29 mouse cellular contexts compared by ENCODE assay signal in genomic region chr11:100515061-100515460, GRCm38 (mm10). TPM values are rescaled to one million over a fixed set of nuclear protein-coding genes. Genes with fewer than 3 reads are reported as not detected.
DNase-seq lines count a peak whose midpoint lies in the region; ATAC-seq and TF ChIP-seq lines count a peak whose summit lies in the region.
"Had no signal": no experiment of that assay in that cellular context is flagged by ENCODE, and none has a peak within 500 bp of the region (broad histone marks: within the 10 kb centered on the region; RNA-seq: fewer than 3 reads in every experiment).

No protein-coding gene starts in this region.

- no peak for TF ChIP-seq CTCF in kidney, adult 2 months (conservative IDR thresholded peaks at IDR 0.05; ENCODE audit: insufficient read depth, insufficient read length, low read depth, low read length)
- no peak for TF ChIP-seq CTCF in spleen, adult 2 months (IDR thresholded peaks at IDR 0.05; ENCODE audit: extremely low read depth, insufficient read depth, insufficient read length, insufficient replicate concordance)

- no peak overlapping the region for H3K9ac ChIP-seq in kidney, embryonic 16.5 days (replicated peaks; ENCODE audit: low read length)
- H3K9ac ChIP-seq: heart, embryonic 12.5 days; hindbrain, embryonic 13.5 days; limb, embryonic 12.5 days; liver, embryonic 12.5 days; liver, postnatal 0 days; midbrain, embryonic 12.5 days; neural tube, embryonic 12.5 days had no signal

- no peak for TF ChIP-seq POLR2A in kidney, adult 2 months (IDR thresholded peaks at IDR 0.05; ENCODE audit: low read depth, low read length)
- no peak for TF ChIP-seq POLR2A in spleen, adult 2 months (IDR thresholded peaks at IDR 0.05; ENCODE audit: low read depth, low read length)

- 42% methylated on average over 9 of the region's 9 CpGs for WGBS in kidney, adult 2 months
- 89% methylated on average over 9 of the region's 9 CpGs for WGBS in kidney, embryonic 16.5 days
- WGBS in spleen, adult 2 months, result 90% methylated on average over 9 of the region's 9 CpGs

- H3K4me2 ChIP-seq in kidney, embryonic 16.5 days (replicated peaks; ENCODE audit: low read depth, low read length), result no peak overlapping the region
- H3K4me2 ChIP-seq: heart, embryonic 12.5 days; hindbrain, embryonic 13.5 days; limb, embryonic 12.5 days; liver, embryonic 12.5 days; midbrain, embryonic 12.5 days; neural tube, embryonic 12.5 days had no signal

- peaks cover 17% of the 10 kb centered on the region for H3K4me1 ChIP-seq in kidney, adult 2 months (ENCODE audit: control insufficient read depth, insufficient read depth, low read length)
- peaks cover 13% of the 10 kb centered on the region for H3K4me1 ChIP-seq in kidney, embryonic 16.5 days (ENCODE audit: insufficient read depth, low read length)
- H3K4me1 ChIP-seq in spleen, adult 2 months (ENCODE audit: control insufficient read depth, insufficient read depth, insufficient read length), result no peaks in the 10 kb centered on the region
- H3K4me1 ChIP-seq: heart, embryonic 12.5 days; limb, embryonic 12.5 days; liver, embryonic 12.5 days had no signal

- peaks cover 4% of the 10 kb centered on the region; the same call in 1 of the 2 replicates for H3K36me3 ChIP-seq in kidney, adult 2 months (ENCODE audit: control insufficient read depth, insufficient read depth, low read length)
- H3K36me3 ChIP-seq in kidney, embryonic 16.5 days (ENCODE audit: insufficient read depth, low read length), result peaks cover 59% of the 10 kb centered on the region
- H3K36me3 ChIP-seq in spleen, adult 2 months (ENCODE audit: control insufficient read depth, insufficient read depth, low read length), result peaks cover 58% of the 10 kb centered on the region

- no peak for ATAC-seq in kidney, embryonic 16.5 days (ENCODE audit: low FRiP score, low TSS enrichment)
- ATAC-seq: CD4-positive, CD25-positive, alpha-beta regulatory T cell, adult 4 months; forebrain, embryonic 14.5 days; intestine, embryonic 16.5 days; liver, embryonic 12.5 days; liver, postnatal 0 days had no signal

- H3K27me3 ChIP-seq in kidney, adult 2 months (replicated peaks; ENCODE audit: control insufficient read depth, insufficient read depth, low read length), result no peaks in the 10 kb centered on the region
- H3K27me3 ChIP-seq in kidney, embryonic 16.5 days (ENCODE audit: insufficient read depth, low read length), result no peaks in the 10 kb centered on the region
- H3K27me3 ChIP-seq in spleen, adult 2 months (ENCODE audit: control insufficient read depth, insufficient read depth, low read length), result no peaks in the 10 kb centered on the region
- H3K27me3 ChIP-seq: heart, embryonic 12.5 days; hindbrain, embryonic 13.5 days; limb, embryonic 12.5 days; liver, embryonic 12.5 days; megakaryocyte, embryonic 14.5 days; midbrain, embryonic 12.5 days; neural tube, embryonic 12.5 days had no signal

- DNase-seq in kidney, adult 2 months, result peak; percentile 88
- DNase-seq in spleen, adult 2 months (ENCODE audit: low read depth in 1 of 2, low spot score in 2 of 2), result no peak
- no peak for DNase-seq in spleen, adult 18-20 months
- peak; percentile 65 for DNase-seq in adrenal gland, postnatal 25 days
- DNase-seq in right cerebral cortex, postnatal 14 days, result no peak
- DNase-seq in heart, adult 9 months (ENCODE audit: low spot score in 2 of 2), result no peak
- DNase-seq: cerebellum, adult 11 months; cerebellum, adult 9-10 months; cerebellum, postnatal 36 days; gastrocnemius, postnatal 25 days; heart, adult 18-20 months; heart, postnatal 4 days; liver, postnatal 0 days; lung, postnatal 4 days; thymus, adult 18-20 months; thymus, postnatal 25 days had no signal

- H3K27ac ChIP-seq in kidney, adult 2 months (ENCODE audit: insufficient read depth, low read depth, low read length), result no peak overlapping the region
- H3K27ac ChIP-seq in kidney, embryonic 16.5 days (ENCODE audit: low read length), result no peak overlapping the region
- H3K27ac ChIP-seq in spleen, adult 2 months (ENCODE audit: insufficient read depth, low read length), result 0 out of 2 replicates have a peak overlapping the region, but pooled peaks have one; percentile 22
- H3K27ac ChIP-seq: hindbrain, embryonic 13.5 days; limb, embryonic 12.5 days; liver, embryonic 12.5 days; midbrain, embryonic 12.5 days; neural tube, embryonic 12.5 days; stomach, postnatal 0 days had no signal

- H3K9me3 ChIP-seq in kidney, embryonic 16.5 days (ENCODE audit: low read length), result no peaks in the 10 kb centered on the region
- H3K9me3 ChIP-seq: heart, embryonic 12.5 days; hindbrain, embryonic 13.5 days; limb, embryonic 12.5 days; liver, embryonic 12.5 days; megakaryocyte, embryonic 14.5 days; midbrain, embryonic 12.5 days; neural tube, embryonic 12.5 days had no signal

- H3K4me3 ChIP-seq in kidney, adult 2 months (ENCODE audit: insufficient read depth, low read depth, low read length), result no peak overlapping the region
- H3K4me3 ChIP-seq in kidney, embryonic 16.5 days (ENCODE audit: low read length), result no peak overlapping the region
- no peak overlapping the region for H3K4me3 ChIP-seq in spleen, adult 2 months (ENCODE audit: extremely low read depth, insufficient read depth, insufficient read length)
- H3K4me3 ChIP-seq: heart, embryonic 12.5 days; hindbrain, embryonic 13.5 days; limb, embryonic 12.5 days; liver, embryonic 12.5 days; megakaryocyte, embryonic 14.5 days; midbrain, embryonic 12.5 days; myocyte; neural tube, embryonic 12.5 days had no signal

RNA-seq across cellular contexts. Expression of gene Acly, which starts 12.7 kb away (rescaled TPM):
- polyA plus RNA-seq in kidney, adult 2 months (2012; rRNA removed), result 181 and 191 TPM in 2 replicates
- polyA plus RNA-seq in kidney, embryonic 16.5 days (2015; fragmentation: Nextera tagmentation; extraction: Ambion mirVana), result 173 and 179 TPM in 2 replicates
- 57.4 and 58.6 TPM in 2 replicates for polyA plus RNA-seq in spleen, adult 2 months (2012; rRNA removed)
- total RNA-seq in adrenal gland, postnatal 25 days (2021), result 1,778 and 1,859 TPM in 2 replicates

RNA-seq across cellular contexts. Expression of gene Ttc25, which starts 30.3 kb away (rescaled TPM):
- polyA plus RNA-seq in kidney, adult 2 months (2012; rRNA removed), result 0.84 and 1.4 TPM in 2 replicates
- 1.0 and 1.1 TPM in 2 replicates for polyA plus RNA-seq in kidney, embryonic 16.5 days (2015; fragmentation: Nextera tagmentation; extraction: Ambion mirVana)
- 0.04 and 0.07 TPM in 2 replicates for polyA plus RNA-seq in spleen, adult 2 months (2012; rRNA removed)
- total RNA-seq in adrenal gland, postnatal 25 days (2021), result 4.1 and 5.5 TPM in 2 replicates

RNA-seq across cellular contexts. Expression of gene Klhl11, which starts 42.5 kb away (rescaled TPM):
- 2.3 and 3.3 TPM in 2 replicates for polyA plus RNA-seq in kidney, adult 2 months (2012; rRNA removed)
- 8.4 and 10.1 TPM in 2 replicates for polyA plus RNA-seq in kidney, embryonic 16.5 days (2015; fragmentation: Nextera tagmentation; extraction: Ambion mirVana)
- polyA plus RNA-seq in spleen, adult 2 months (2012; rRNA removed), result 2.6 and 4.2 TPM in 2 replicates
- total RNA-seq in adrenal gland, postnatal 25 days (2021), result 55.1 and 62.2 TPM in 2 replicates

RNA-seq across cellular contexts. Expression of gene Cnp, which starts 59.6 kb away (rescaled TPM):
- polyA plus RNA-seq in kidney, adult 2 months (2012; rRNA removed), result 10.5 and 13.5 TPM in 2 replicates
- 30.1 and 33.6 TPM in 2 replicates for polyA plus RNA-seq in kidney, embryonic 16.5 days (2015; fragmentation: Nextera tagmentation; extraction: Ambion mirVana)
- polyA plus RNA-seq in spleen, adult 2 months (2012; rRNA removed), result 97.4 and 120 TPM in 2 replicates
- 35.4 and 57.8 TPM in 2 replicates for total RNA-seq in adrenal gland, postnatal 25 days (2021)

Comparison
In these comparisons a context has a peak if more than half of its experiments do, and no peak if none do; other contexts are left out.
1. DNase-seq: peak in kidney, adult 2 months (single experiment) and adrenal gland, postnatal 25 days (single experiment); none in spleen, adult 2 months (0 of 2), spleen, adult 18-20 months (0 of 2), right cerebral cortex, postnatal 14 days (single experiment) and heart, adult 9 months (0 of 2).